Mouse (Mus musculus): ENCODE data around the gene Vmn1r200.

DNA sequence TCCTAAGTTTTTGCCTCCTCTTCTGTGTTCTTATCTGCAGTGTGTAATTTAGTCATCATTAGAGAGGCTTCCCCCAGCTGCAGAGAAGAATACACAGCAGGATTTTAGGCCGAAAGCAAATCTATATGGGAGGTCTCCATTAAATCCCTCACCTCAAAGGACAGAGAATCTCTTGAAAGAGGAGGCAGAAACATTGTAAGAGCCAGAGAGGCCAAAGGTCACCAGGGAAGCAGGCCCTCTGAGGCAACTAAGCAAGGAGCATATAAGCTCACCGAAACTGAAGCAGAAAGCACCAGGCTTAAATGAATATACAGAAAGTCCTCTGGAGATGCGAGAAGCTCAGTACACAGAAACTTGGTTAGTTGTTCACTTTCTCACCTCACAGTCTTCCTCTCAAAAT, at the start of gene Vmn1r200:
- no peak for TF ChIP-seq CTCF (conservative IDR thresholded peaks at IDR 0.05; ENCODE audit: low read length)
- TF ChIP-seq POU5F1 (IDR thresholded peaks at IDR 0.05; ENCODE audit: borderline replicate concordance, low read length) = no peak

All from E14TG2a.4 (cell line).